Mouse (Mus musculus) kidney, adult 11 months (tissue): ENCODE measurements around the gene Prr11.

Experiments used
- DNase-seq: peaks from one replicate; pipeline ENCODE4 v3.0.0; 2022

The Prr11 gene

GRCm38 (mm10) chr11:87043052-87043451 is 65.5 kb downstream of the Prr11 start:
- no peak for DNase-seq

- no peak for DNase-seq
These were observed 69.1 kb downstream of the Prr11 start for GRCm38 (mm10) chr11:87039307-87039963.
